Mouse (Mus musculus) hindbrain, embryonic 16.5 days (tissue): ENCODE measurements at regions not wholly inside any gene's neighbourhood (a gene's known extent, or its start where the extent isn't known, plus 50 kb on each side); places are given as distances from the start of the nearest gene placed in this dataset.

Experiments
- ATAC-seq: fragments of 200-750 bp; cut with Nextera tagmentation; 2 replicates; pipeline ENCODE4 v1.8.0; 2017; ENCODE audit warnings: moderate TSS enrichment, moderate library complexity
- H3K27ac ChIP-seq: fragments of 300-500 bp; sonication (generic); 2 replicates; pipeline ENCODE4 v1.5.1; 2014; ENCODE audit warnings: low read depth, mild to moderate bottlenecking, control low read depth, low read length, moderate library complexity
- H3K27me3 ChIP-seq: fragments of 300-500 bp; sonication (generic); replicated peaks from 2 replicates; pipeline ENCODE4 v1.6.1; 2014; ENCODE audit warnings: low read length; ENCODE audit not compliant: control insufficient read depth, insufficient read depth
- H3K36me3 ChIP-seq: fragments of 300-500 bp; sonication (generic); 2 replicates; pipeline ENCODE4 v1.6.1; 2014; ENCODE audit warnings: mild to moderate bottlenecking, low read length, moderate library complexity, mixed read lengths; ENCODE audit not compliant: control insufficient read depth, insufficient read depth
- H3K4me1 ChIP-seq: fragments of 300-500 bp; sonication (generic); 2 replicates; pipeline ENCODE4 v1.6.1; 2014; ENCODE audit warnings: low read depth, low read length; ENCODE audit not compliant: control insufficient read depth, insufficient read depth
- H3K4me2 ChIP-seq: fragments of 300-500 bp; sonication (generic); 2 replicates; pipeline ENCODE4 v1.6.1; 2014; ENCODE audit warnings: mild to moderate bottlenecking, low read length, control low read depth, moderate library complexity
- H3K4me3 ChIP-seq: fragments of 300-500 bp; sonication (generic); 2 replicates; pipeline ENCODE4 v1.5.1; 2014; ENCODE audit warnings: mild to moderate bottlenecking, low read length, control low read depth, moderate library complexity
- H3K9ac ChIP-seq: fragments of 300-500 bp; sonication (generic); 2 replicates; pipeline ENCODE4 v1.6.1; 2014; ENCODE audit warnings: low read depth, mild to moderate bottlenecking, control low read depth, low read length, moderate library complexity
- H3K9me3 ChIP-seq: fragments of 300-500 bp; sonication (generic); 2 replicates; pipeline ENCODE4 v1.6.1; 2014; ENCODE audit warnings: mild to moderate bottlenecking, low read length, moderate library complexity; ENCODE audit not compliant: control insufficient read depth
- WGBS: fragments of 180-500 bp; shearing (Covaris S2); extraction: QIAGEN DNeasy Blood & Tissue Kit; methylation state at CpG from one replicate; pipeline ENCODE4 v1.1.7; 2014; 5-methylcytosine and 5-hydroxymethylcytosine counted together

- Histone ChIP-seq H3K9me3 (no peaks in the 10 kb centered on the region), H3K36me3 (no peaks in the 10 kb centered on the region), H3K4me1 (peaks cover 3% of the 10 kb centered on the region; the same call in 1 of the 2 replicates), H3K9ac (no peak overlapping the region), H3K27me3 (no peaks in the 10 kb centered on the region; the same call in 1 of the 2 replicates), H3K4me3 (no peak overlapping the region), H3K27ac (no peak overlapping the region), H3K4me2 (no peak overlapping the region)
- 15% methylated on average over 5 of the region's 5 CpGs for WGBS
- no peak for ATAC-seq
These were observed 154.9 kb upstream of the Rpl38 start for GRCm38 (mm10) chr11:114513446-114513845.

- Histone ChIP-seq H3K4me3 (no peak overlapping the region), H3K27me3 (no peaks in the 10 kb centered on the region; the same call in 1 of the 2 replicates), H3K4me2 (no peak overlapping the region), H3K9me3 (no peaks in the 10 kb centered on the region; the same call in 1 of the 2 replicates), H3K9ac (no peak overlapping the region), H3K36me3 (no peaks in the 10 kb centered on the region), H3K27ac (no peak overlapping the region), H3K4me1 (peaks cover 3% of the 10 kb centered on the region; the same call in 1 of the 2 replicates)
- ATAC-seq = no peak
- 41% methylated on average over 5 of the region's 5 CpGs for WGBS
These were observed 156.3 kb upstream of the Rpl38 start for GRCm38 (mm10) chr11:114511994-114512393.

DNA sequence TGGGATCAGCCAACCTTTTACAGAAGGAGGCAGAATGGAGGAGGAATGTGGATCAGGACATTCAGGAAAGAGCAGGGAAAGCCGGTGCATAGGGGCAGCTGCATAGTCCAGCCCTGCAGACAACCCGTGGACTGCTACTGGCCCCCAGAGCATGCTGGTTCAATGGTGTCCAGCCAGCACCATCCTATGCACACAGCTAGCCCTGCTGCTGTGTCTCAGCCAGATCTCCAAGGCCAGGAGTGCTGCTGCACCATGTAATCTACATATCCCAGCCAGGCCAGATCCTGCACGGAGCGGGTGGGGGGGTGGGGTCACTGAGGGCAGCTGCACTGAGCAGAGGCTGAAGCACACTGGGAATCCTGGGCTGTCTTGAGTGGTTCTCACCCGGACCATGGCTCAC is 165.8 kb upstream of the Rpl38 start:
- Histone ChIP-seq H3K36me3 (no peaks in the 10 kb centered on the region), H3K4me1 (peaks cover 7% of the 10 kb centered on the region; the same call in 1 of the 2 replicates), H3K9me3 (no peaks in the 10 kb centered on the region), H3K4me2 (no peak overlapping the region), H3K27me3 (no peaks in the 10 kb centered on the region), H3K27ac (no peak overlapping the region), H3K4me3 (no peak overlapping the region), H3K9ac (no peak overlapping the region)
- ATAC-seq = no peak
- 29% methylated on average over 5 of the region's 5 CpGs for WGBS

GRCm38 (mm10) chr11:114501869-114502540 is 166.3 kb upstream of the Rpl38 start:
- H3K9me3 ChIP-seq = no peaks in the 10 kb centered on the region
- no peak overlapping the region for H3K4me2 ChIP-seq
- no peak overlapping the region for H3K4me3 ChIP-seq
- H3K27ac ChIP-seq = no peak overlapping the region
- no peak for ATAC-seq
- H3K36me3 ChIP-seq = no peaks in the 10 kb centered on the region
- peaks cover 7% of the 10 kb centered on the region; the same call in 1 of the 2 replicates for H3K4me1 ChIP-seq
- 51% methylated on average over 5 of the region's 5 CpGs for WGBS
- H3K27me3 ChIP-seq = no peaks in the 10 kb centered on the region
- no peak overlapping the region; the same call in 1 of the 2 replicates for H3K9ac ChIP-seq

DNA sequence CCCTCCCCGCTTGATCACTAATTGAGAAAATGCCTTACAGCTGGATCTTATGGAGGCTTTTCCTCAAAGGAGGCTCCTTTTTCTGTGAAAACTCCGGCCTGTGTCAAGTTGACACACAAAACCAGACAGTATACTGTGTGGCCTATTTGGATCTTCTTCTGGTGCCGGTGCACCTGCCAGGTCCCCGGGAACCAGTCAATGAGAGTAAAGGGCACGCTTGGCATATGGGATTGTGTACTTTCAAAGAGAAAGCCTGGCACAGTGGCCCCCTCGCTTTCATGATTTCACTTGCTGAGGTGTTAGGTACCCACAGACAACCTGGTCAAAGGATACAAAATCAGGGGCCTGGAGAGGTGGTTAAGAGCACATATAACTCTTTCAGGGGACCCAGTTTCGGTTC is 167.9 kb upstream of the Rpl38 start:
- Histone ChIP-seq H3K4me3 (no peak overlapping the region), H3K27me3 (no peaks in the 10 kb centered on the region; the same call in 1 of the 2 replicates), H3K27ac (no peak overlapping the region), H3K36me3 (no peaks in the 10 kb centered on the region), H3K4me2 (no peak overlapping the region), H3K9me3 (no peaks in the 10 kb centered on the region), H3K9ac (no peak overlapping the region), H3K4me1 (peaks cover 13% of the 10 kb centered on the region)
- no peak for ATAC-seq
- WGBS = 91% methylated on average over 7 of the region's 7 CpGs

GRCm38 (mm10) chr11:114499665-114500064 is 168.7 kb upstream of the Rpl38 start:
- WGBS = 72% methylated on average over 12 of the region's 12 CpGs
- Histone ChIP-seq H3K4me1 (peaks cover 18% of the 10 kb centered on the region), H3K4me2 (no peak overlapping the region), H3K9me3 (no peaks in the 10 kb centered on the region), H3K27ac (no peak overlapping the region), H3K9ac (no peak overlapping the region), H3K27me3 (no peaks in the 10 kb centered on the region; the same call in 1 of the 2 replicates), H3K4me3 (no peak overlapping the region), H3K36me3 (no peaks in the 10 kb centered on the region)
- no peak for ATAC-seq

DNA sequence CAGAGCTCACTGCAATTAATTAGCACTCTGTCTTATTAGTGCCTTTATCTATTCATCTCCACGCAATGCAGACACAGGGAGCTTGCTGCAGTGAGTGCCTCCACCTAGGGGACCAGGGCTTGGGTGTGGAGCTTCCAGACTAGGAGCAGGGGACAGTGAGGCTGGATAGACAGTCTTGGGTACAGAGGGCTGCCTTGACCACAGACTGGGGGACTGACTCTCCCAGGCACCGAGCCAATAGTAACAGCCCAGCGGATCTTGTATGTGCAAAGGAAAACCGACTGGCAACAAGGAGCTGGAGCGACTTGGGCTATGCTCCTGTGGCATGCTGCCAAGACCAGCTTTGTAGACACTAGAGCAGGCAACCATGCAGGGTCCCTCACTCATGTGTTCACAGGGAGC is 172.8 kb upstream of the Rpl38 start:
- Histone ChIP-seq H3K9me3 (no peaks in the 10 kb centered on the region), H3K27ac (peak overlapping the region; percentile 16; the same call in 1 of the 2 replicates), H3K4me3 (no peak overlapping the region), H3K4me2 (no peak overlapping the region; the same call in 1 of the 2 replicates), H3K36me3 (no peaks in the 10 kb centered on the region), H3K27me3 (peaks cover 2% of the 10 kb centered on the region), H3K4me1 (peaks cover 10% of the 10 kb centered on the region), H3K9ac (no peak overlapping the region)
- peak; percentile 79 for ATAC-seq
- WGBS = 29% methylated on average over 5 of the region's 5 CpGs

DNA sequence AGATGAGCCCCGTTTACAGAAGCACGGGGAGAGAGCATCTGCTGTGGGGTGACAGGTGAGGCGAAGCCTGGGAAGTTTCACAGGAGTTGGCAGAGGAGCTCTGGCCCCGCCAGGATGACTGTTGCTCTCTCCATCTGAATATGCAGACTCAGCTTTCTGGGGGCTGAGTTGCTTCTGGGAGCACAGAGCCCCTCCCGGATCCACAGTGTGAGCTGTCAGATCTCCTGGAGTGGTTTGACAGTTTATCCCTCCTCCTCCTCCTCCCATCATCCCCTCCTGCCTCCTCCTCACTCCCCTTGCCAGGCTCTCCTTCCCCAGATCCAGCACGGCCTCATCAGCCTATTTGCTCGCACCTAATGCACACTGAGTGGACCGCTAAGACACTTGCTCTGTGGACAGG is 181.9 kb upstream of the Rpl38 start:
- Histone ChIP-seq H3K36me3 (no peaks in the 10 kb centered on the region), H3K4me2 (no peak overlapping the region), H3K9ac (no peak overlapping the region), H3K9me3 (no peaks in the 10 kb centered on the region; the same call in 1 of the 2 replicates), H3K4me1 (peaks cover 10% of the 10 kb centered on the region; the same call in 1 of the 2 replicates), H3K27ac (no peak overlapping the region), H3K4me3 (no peak overlapping the region), H3K27me3 (no peaks in the 10 kb centered on the region; the same call in 1 of the 2 replicates)
- no peak for ATAC-seq
- WGBS = 26% methylated on average over 8 of the region's 8 CpGs

DNA sequence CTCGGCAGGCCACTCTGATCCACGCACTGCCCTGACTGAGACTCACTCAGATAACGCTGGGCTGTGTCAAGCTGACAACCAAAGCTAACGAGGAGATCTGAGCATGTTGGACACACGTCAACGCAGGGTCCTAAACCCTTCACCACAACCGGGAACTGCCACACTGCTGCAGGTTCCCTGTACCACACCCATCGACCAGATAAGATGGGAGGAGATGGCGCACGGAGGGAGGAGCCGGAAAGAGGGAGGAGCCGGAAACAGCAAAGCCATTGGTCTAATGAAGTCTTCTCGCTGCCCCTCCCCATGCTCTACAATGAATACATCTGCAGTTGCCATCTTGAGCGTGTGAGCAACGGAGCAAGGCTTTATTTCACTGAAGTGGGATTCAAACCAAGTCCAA is 182.9 kb upstream of the Rpl38 start:
- no peak overlapping the region for H3K27ac ChIP-seq
- H3K9me3 ChIP-seq = no peaks in the 10 kb centered on the region; the same call in 1 of the 2 replicates
- no peak overlapping the region for H3K4me3 ChIP-seq
- peaks cover 10% of the 10 kb centered on the region; the same call in 1 of the 2 replicates for H3K4me1 ChIP-seq
- no peaks in the 10 kb centered on the region; the same call in 1 of the 2 replicates for H3K27me3 ChIP-seq
- no peak overlapping the region for H3K4me2 ChIP-seq
- 70% methylated on average over 15 of the region's 15 CpGs for WGBS
- no peak overlapping the region for H3K9ac ChIP-seq
- H3K36me3 ChIP-seq = no peaks in the 10 kb centered on the region
- no peak for ATAC-seq
